Mouse (Mus musculus) retina, adult 2 months (tissue): Measurements from ENCODE around the gene 2310039H08Rik.

ENCODE experiments used
- DNase-seq: peaks from one replicate; pipeline ENCODE4 v3.0.0-alpha.2; 2012; ENCODE audit warnings: low read depth, low spot score

The 2310039H08Rik gene

GRCm38 (mm10) chr17:46772404-46773277 is at the start of gene 2310039H08Rik:
TSS of gene 2310039H08Rik (plus strand) at chr17:46772635.
- peak; percentile 75 for DNase-seq

- no peak for DNase-seq
Measured at GRCm38 (mm10) chr17:46724477-46725084, 47.9 kb upstream of the 2310039H08Rik start.

GRCm38 (mm10) chr17:46725273-46725672 is 47.2 kb upstream of the 2310039H08Rik start:
- no peak for DNase-seq

DNA sequence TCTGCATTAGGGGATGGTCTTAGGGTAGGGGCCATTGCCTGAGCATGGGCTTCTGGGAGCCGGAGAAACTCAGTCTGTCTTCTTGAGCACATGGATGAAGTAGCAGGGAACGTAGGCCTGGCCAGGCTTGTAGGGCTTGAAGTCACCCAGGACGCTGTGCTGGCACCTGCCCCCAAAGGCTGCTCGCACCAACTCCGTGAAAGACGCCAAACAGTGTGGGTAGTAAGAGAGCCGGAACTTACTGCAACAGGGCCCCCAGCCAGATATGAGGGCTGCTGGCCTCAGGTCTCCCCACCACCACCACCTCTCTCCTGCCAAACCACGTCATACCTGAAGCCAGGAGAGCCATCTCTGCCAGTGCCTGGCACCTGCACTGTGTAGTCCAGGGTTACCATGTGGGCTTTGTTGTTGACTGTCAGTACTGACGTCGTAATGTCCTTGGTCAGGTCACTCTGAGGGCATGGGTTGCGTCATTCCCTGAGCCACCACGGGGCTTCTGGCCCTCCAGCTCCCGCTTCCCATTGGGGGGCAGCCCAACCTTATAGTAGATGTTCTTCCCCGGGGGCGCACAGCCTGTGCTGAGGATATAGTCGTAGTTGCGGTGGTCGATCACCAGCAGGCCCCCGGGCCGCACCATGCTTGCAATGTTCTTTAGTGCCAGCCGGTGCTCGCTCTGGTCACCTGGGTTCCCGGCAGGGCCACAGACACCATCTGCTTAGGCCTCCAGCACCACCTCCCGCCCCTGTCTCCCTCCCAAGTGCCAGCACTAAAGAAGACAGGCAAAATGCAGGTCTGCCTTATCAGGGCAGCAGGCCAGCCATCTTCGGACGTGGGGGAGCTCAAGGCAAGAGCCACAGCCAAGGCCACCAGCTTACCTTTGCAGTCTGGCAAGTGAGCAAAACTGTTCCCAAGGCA is 46.4 kb upstream of the 2310039H08Rik start:
- no peak for DNase-seq

GRCm38 (mm10) chr17:46727271-46727670 is 45.2 kb upstream of the 2310039H08Rik start:
- DNase-seq = no peak

GRCm38 (mm10) chr17:46728021-46728420 is 44.4 kb upstream of the 2310039H08Rik start:
- no peak for DNase-seq

- DNase-seq = no peak
Measured at GRCm38 (mm10) chr17:46728496-46728895, 43.9 kb upstream of the 2310039H08Rik start.

- DNase-seq = no peak
Measured at GRCm38 (mm10) chr17:46728904-46729318, 43.5 kb upstream of the 2310039H08Rik start, which contains the start of gene Gnmt. TSS of gene Gnmt (minus strand) at chr17:46729168.

GRCm38 (mm10) chr17:46734055-46734454 is 38.4 kb upstream of the 2310039H08Rik start:
- DNase-seq = no peak

- no peak for DNase-seq
Measured at GRCm38 (mm10) chr17:46735287-46735686, 37.1 kb upstream of the 2310039H08Rik start.

- no peak for DNase-seq
Measured at GRCm38 (mm10) chr17:46736160-46736559, 36.3 kb upstream of the 2310039H08Rik start.

DNA sequence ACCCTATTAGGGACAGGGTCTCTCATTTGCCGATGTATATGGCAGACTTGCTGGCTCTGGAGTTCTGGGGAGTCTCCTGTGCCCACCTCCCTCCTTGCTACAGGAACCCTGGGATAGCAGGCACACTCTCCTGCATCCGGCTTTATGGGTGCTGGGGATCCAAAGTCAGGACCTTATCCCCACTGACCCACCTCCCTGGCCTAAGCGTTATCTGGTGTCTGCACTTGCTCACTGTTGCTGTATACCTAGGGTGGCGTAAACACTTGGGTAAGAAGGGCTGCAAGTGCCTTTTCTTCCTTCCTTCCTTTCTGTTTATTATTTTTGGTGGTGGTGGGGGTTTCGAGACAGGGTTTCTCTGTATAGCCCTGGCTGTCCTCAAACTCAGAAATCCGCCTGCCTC is 31.1 kb upstream of the 2310039H08Rik start:
- DNase-seq = no peak

DNA sequence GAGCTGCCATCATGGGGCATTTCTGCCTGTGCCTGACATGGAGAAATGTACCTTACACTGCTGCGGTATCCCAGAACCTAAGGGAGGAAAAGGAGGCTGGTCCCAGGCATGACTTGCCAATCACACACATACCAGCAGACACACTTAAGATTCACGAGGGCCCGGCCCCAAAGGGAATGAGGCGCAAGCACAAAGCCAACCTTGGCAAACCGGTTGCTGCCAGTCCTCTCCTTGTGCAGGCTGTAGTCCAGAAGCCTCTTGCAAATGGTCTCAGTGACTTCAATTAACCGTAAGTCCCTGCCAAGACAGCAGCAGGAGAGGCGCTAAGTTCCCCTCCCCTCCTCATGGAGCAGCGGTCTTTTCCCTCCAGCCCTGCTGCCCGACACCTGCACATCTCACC is 29.4 kb upstream of the 2310039H08Rik start:
- DNase-seq = no peak

DNA sequence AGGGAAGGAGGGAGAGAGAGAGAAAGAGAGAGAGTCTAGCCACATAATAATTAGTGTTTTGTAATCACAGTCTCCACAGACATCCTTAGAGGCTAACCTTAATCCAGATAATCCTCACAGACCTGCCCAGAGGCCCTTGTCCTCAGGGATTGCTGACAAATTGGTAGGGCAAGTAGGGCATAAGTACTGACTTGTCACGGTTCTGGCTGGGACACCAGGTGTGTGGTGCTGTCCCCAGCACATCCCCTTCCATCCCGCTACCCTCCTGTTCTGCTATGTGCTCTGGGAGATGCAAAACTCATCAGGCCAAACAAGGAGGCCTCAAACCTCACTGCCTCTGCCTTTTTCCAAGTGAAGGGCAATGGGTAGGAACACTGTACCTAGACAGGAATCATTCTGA is 26.9 kb upstream of the 2310039H08Rik start:
- DNase-seq = peak; percentile 62

DNA sequence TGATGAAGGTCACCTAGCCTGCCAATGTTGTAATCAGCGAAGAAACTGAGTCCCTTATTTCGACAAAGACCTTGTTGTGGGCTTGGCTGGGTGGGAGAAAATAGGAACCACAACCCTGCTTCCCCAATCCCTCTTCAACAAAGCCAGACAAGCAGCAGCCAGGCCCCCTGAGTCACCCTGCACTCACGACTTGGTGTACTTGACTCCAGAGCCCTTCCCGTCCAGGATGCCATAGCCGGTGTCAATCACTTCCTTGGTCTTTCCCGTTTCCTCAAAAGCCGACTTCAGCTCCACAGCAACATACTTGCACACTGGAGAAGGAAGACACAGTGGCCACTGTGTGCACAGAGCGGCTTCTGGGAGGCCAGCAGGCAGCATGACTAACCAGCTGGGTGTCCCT is 25.2 kb upstream of the 2310039H08Rik start:
- no peak for DNase-seq

DNA sequence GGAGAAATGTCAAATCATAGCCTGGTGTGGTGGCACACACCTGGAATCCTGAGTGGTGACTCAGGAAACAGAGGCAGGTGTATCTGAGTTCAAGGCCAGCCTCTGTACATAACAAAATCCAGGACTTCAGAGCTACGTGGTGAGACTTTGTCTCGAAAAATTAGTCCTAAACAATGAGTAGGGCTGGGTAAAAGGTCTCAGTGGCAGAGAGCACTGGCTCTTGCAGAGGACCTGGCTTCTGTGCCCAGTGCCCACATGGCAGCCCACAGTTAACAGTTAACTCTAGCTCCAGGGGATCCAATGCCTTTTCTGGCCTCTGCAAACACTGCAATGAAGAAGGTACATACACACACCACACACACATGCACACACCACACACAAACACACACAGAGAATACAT is 24.6 kb upstream of the 2310039H08Rik start:
- DNase-seq = no peak

GRCm38 (mm10) chr17:46749282-46749681 is 23.2 kb upstream of the 2310039H08Rik start:
- no peak for DNase-seq

DNA sequence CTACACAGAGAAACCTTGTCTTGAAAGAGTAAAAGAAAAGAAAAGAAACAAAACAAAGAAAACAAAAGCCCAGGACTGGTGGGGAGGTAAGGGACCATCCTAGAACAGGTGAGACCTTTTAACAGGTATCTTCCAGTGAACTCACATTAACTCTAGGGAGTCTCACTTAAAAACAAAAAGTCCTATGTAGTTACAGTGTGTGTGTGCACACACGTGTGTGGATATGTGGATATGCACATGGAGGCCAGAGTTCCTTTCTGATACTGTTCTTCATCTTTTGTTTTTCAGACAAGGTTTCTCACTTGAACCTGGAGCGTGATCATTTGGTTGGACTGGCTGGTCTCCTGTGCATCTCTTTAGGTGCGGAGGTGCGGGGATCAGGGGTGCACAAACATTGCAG is 21.9 kb upstream of the 2310039H08Rik start:
- DNase-seq = no peak

GRCm38 (mm10) chr17:46751056-46751793 is 21.2 kb upstream of the 2310039H08Rik start:
- DNase-seq = no peak

- peak; percentile 88 for DNase-seq
Measured at GRCm38 (mm10) chr17:46751794-46752556, 20.5 kb upstream of the 2310039H08Rik start, which contains the start of gene Cnpy3. TSS of gene Cnpy3 (minus strand) at chr17:46752214.
